Mouse (Mus musculus) myocyte (in vitro differentiated cells): Measurements from ENCODE around the gene Traf3.

ENCODE experiments used
- CEBPB ChIP-seq: IDR thresholded peaks from 2 replicates; pipeline ENCODE4 v1.6.1; 2011; ENCODE audit warnings: mild to moderate bottlenecking, moderate library complexity; ENCODE audit not compliant: poor library complexity, insufficient read depth, severe bottlenecking
- E2F4 ChIP-seq: IDR thresholded peaks from one replicate; pipeline ENCODE4 v1.6.1; 2011; ENCODE audit warnings: mild to moderate bottlenecking, control low read depth, moderate library complexity; ENCODE audit not compliant: insufficient read depth
- MAX ChIP-seq: IDR thresholded peaks from one replicate; pipeline ENCODE4 v1.6.1; 2011; ENCODE audit warnings: low read depth, mild to moderate bottlenecking, control low read depth
- MYOD1 ChIP-seq, 3 experiments: IDR thresholded peaks; one replicate each; pipeline ENCODE4 v1.6.1; 2011; ENCODE audit warnings: control low read depth in 2 of 3, low read depth in 2 of 3, mild to moderate bottlenecking in 2 of 3, moderate library complexity in 1 of 3; ENCODE audit not compliant: insufficient read length in 2 of 3, control insufficient read depth in 1 of 3
- MYOG ChIP-seq, 3 experiments: IDR thresholded peaks; one replicate each; pipeline ENCODE4 v1.6.1; 2011; ENCODE audit warnings: control low read depth in 2 of 3, low read depth in 2 of 3, mild to moderate bottlenecking in 2 of 3; ENCODE audit not compliant: insufficient read length in 2 of 3, control insufficient read depth in 1 of 3, insufficient read depth in 1 of 3
- POLR2A ChIP-seq: IDR thresholded peaks from one replicate; pipeline ENCODE4 v1.6.1; 2011; ENCODE audit warnings: low read depth, mild to moderate bottlenecking, control low read depth, moderate library complexity; ENCODE audit not compliant: insufficient read length
- POLR2AphosphoS2 ChIP-seq: IDR thresholded peaks from one replicate; pipeline ENCODE4 v1.6.1; 2011; ENCODE audit warnings: low read depth, control low read depth; ENCODE audit not compliant: insufficient read length
- REST ChIP-seq: IDR thresholded peaks from one replicate; pipeline ENCODE4 v1.6.1; 2011; ENCODE audit warnings: mild to moderate bottlenecking, control low read depth, moderate library complexity; ENCODE audit not compliant: insufficient read depth, insufficient read length
- SRF ChIP-seq: IDR thresholded peaks from one replicate; pipeline ENCODE4 v1.6.1; 2011; ENCODE audit warnings: low read depth; ENCODE audit not compliant: control insufficient read depth, insufficient read length
- TCF12 ChIP-seq: IDR thresholded peaks from one replicate; pipeline ENCODE4 v1.6.1; 2011; ENCODE audit warnings: mild to moderate bottlenecking, control low read depth; ENCODE audit not compliant: poor library complexity, insufficient read depth, severe bottlenecking
- TCF3 ChIP-seq: IDR thresholded peaks from one replicate; pipeline ENCODE4 v1.6.1; 2011; ENCODE audit warnings: low read depth, control low read depth; ENCODE audit not compliant: insufficient read length
- USF1 ChIP-seq: IDR thresholded peaks from one replicate; pipeline ENCODE4 v1.6.1; 2011; ENCODE audit warnings: low read depth, mild to moderate bottlenecking, control low read depth, moderate library complexity

DNA sequence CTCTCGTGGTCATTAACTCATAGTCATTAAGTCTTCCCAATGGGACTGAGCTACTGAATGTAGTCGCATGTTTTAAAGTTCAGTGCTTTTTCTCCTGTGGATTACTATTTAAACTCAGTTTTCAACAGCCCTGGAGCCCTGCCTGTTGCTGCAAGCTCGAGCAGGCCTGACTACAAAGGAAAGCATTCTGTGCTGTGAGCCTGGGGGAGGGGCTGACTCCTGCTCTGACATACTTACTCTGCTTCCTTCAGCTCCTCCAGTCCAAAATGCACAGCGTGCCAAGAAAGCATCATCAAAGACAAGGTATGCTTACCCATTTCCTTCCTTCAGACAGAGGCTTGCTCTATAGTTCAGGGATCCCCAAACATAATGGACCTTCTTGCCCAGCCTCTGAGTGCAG is 72.6 kb downstream of the Traf3 start:
- TF ChIP-seq MYOG (IDR thresholded peaks at IDR 0.05; ENCODE audit: control insufficient read depth in 1 of 3, insufficient read depth in 1 of 3, insufficient read length in 2 of 3, low read depth in 2 of 3) (no peak), POLR2A (no peak), TCF12 (no peak), E2F4 (no peak), POLR2AphosphoS2 (no peak), MAX (no peak), USF1 (no peak), CEBPB (no peak), MYOD1 (IDR thresholded peaks at IDR 0.05; ENCODE audit: control insufficient read depth in 1 of 3, insufficient read length in 2 of 3, low read depth in 2 of 3) (no peak), SRF (no peak), TCF3 (no peak), REST (no peak)
